Mouse (Mus musculus) liver, embryonic 16.5 days (tissue): ENCODE results near the gene Eps8l2. TPM values are rescaled to one million over a fixed set of nuclear protein-coding genes. Genes with fewer than 3 reads are reported as not detected.

Source experiments
- ATAC-seq: fragments of 200-750 bp; cut with Nextera tagmentation; 2 replicates; pipeline ENCODE4 v1.8.0; 2017; ENCODE audit warnings: low read depth, mild to moderate bottlenecking, moderate number of reproducible peaks, moderate library complexity
- H3K27ac ChIP-seq: fragments of 300-500 bp; sonication (generic); 2 replicates; pipeline ENCODE4 v1.5.1; 2014; ENCODE audit warnings: mild to moderate bottlenecking, low read length
- H3K27me3 ChIP-seq: fragments of 300-500 bp; sonication (generic); 2 replicates; pipeline ENCODE4 v1.6.1; 2014; ENCODE audit warnings: low read depth, low read length, mixed read lengths; ENCODE audit not compliant: control insufficient read depth, insufficient read depth
- H3K36me3 ChIP-seq: fragments of 300-500 bp; sonication (generic); 2 replicates; pipeline ENCODE4 v1.6.1; 2014; ENCODE audit warnings: mild to moderate bottlenecking; ENCODE audit not compliant: control insufficient read depth, insufficient read depth
- H3K4me1 ChIP-seq: fragments of 300-500 bp; sonication (generic); 2 replicates; pipeline ENCODE4 v1.6.1; 2014; ENCODE audit warnings: low read depth, low read length, mixed read lengths; ENCODE audit not compliant: control insufficient read depth
- H3K4me2 ChIP-seq: fragments of 300-500 bp; sonication (generic); 2 replicates; pipeline ENCODE4 v1.6.1; 2014; ENCODE audit warnings: low read depth, low read length, mixed read lengths
- H3K4me3 ChIP-seq: fragments of 300-500 bp; sonication (generic); 2 replicates; pipeline ENCODE4 v1.5.1; 2014; ENCODE audit warnings: low read depth, mild to moderate bottlenecking, low read length
- H3K9ac ChIP-seq: fragments of 300-500 bp; sonication (generic); 2 replicates; pipeline ENCODE4 v1.6.1; 2014; ENCODE audit warnings: low read depth, low read length
- H3K9me3 ChIP-seq: fragments of 300-500 bp; sonication (generic); replicated peaks from 2 replicates; pipeline ENCODE4 v1.6.1; 2016; ENCODE audit warnings: low read length; ENCODE audit not compliant: control insufficient read depth
- WGBS: fragments of 180-500 bp; shearing (Covaris S2); extraction: QIAGEN DNeasy Blood & Tissue Kit; methylation state at CpG from one replicate; pipeline ENCODE4 v1.1.7; 2014; ENCODE audit not compliant: insufficient replicate concordance; 5-methylcytosine and 5-hydroxymethylcytosine counted together
- polyA plus RNA-seq: library from polyadenylated mRNA; unstranded; fragments of >200 nt; fragmentation: Nextera tagmentation; extraction: Ambion mirVana; gene quantifications from 2 replicates; pipeline ENCODE4 v1.2.1, GENCODE M21; 2015

Gene Eps8l2
- polyA plus RNA-seq, 1 experiment from 2014 or later: 34.0 TPM

- WGBS: under 1% methylated on average over 105 of the region's 105 CpGs
- Histone ChIP-seq H3K4me2 (peak within 1 kb of the TSS; percentile 99), H3K36me3 (peaks cover 8% of the 10 kb centered on the region), H3K9ac (peak within 1 kb of the TSS; percentile 96), H3K27ac (peak within 1 kb of the TSS; percentile 99), H3K27me3 (no peaks in the 10 kb centered on the region), H3K4me1 (peaks cover 23% of the 10 kb centered on the region), H3K4me3 (peak within 1 kb of the TSS; percentile 81), H3K9me3 (no peaks in the 10 kb centered on the region)
- peak; percentile 90 for ATAC-seq
Measured at GRCm38 (mm10) chr7:141327469-141328372, 11.0 kb upstream of the Eps8l2 start, which contains the start of the genes Deaf1 and Tmem80. Gene Deaf1, minus strand, starts transcription at chr7:141327690. Gene Tmem80, plus strand, starts transcription at chr7:141327739.

GRCm38 (mm10) chr7:141328373-141328990 is 10.2 kb upstream of the Eps8l2 start:
- Histone ChIP-seq H3K9me3 (no peaks in the 10 kb centered on the region), H3K27me3 (no peaks in the 10 kb centered on the region), H3K4me2 (peak overlapping the region; percentile 99), H3K9ac (peak overlapping the region; percentile 96), H3K4me1 (peaks cover 23% of the 10 kb centered on the region), H3K36me3 (no peaks in the 10 kb centered on the region; the same call in 1 of the 2 replicates), H3K27ac (peak overlapping the region; percentile 99), H3K4me3 (peak overlapping the region; percentile 81)
- WGBS: 14% methylated on average over 24 of the region's 24 CpGs
- ATAC-seq: no peak; the same call in 1 of the 2 replicates

GRCm38 (mm10) chr7:141330706-141331105 is 8.0 kb upstream of the Eps8l2 start:
- H3K4me1 ChIP-seq: peaks cover 18% of the 10 kb centered on the region

GRCm38 (mm10) chr7:141331990-141332389 is 6.7 kb upstream of the Eps8l2 start:
- H3K36me3 ChIP-seq: peaks cover 3% of the 10 kb centered on the region
- 79% methylated on average over 6 of the region's 6 CpGs for WGBS
- no peak for ATAC-seq
- H3K4me2 ChIP-seq: no peak overlapping the region
- H3K9ac ChIP-seq: no peak overlapping the region
- H3K4me3 ChIP-seq: no peak overlapping the region
- H3K9me3 ChIP-seq: no peaks in the 10 kb centered on the region
- no peak overlapping the region for H3K27ac ChIP-seq
- no peaks in the 10 kb centered on the region for H3K27me3 ChIP-seq
- peaks cover 6% of the 10 kb centered on the region for H3K4me1 ChIP-seq

More at GRCm38 (mm10) chr7:141330706-141331105, 8.0 kb upstream of the Eps8l2 start:
- peaks cover 3% of the 10 kb centered on the region for H3K36me3 ChIP-seq
- H3K27me3 ChIP-seq: no peaks in the 10 kb centered on the region
- H3K9me3 ChIP-seq: no peaks in the 10 kb centered on the region
- H3K27ac ChIP-seq: no peak overlapping the region
- ATAC-seq: no peak
- no peak overlapping the region for H3K4me2 ChIP-seq
- H3K4me3 ChIP-seq: no peak overlapping the region
- no peak overlapping the region for H3K9ac ChIP-seq

GRCm38 (mm10) chr7:141335044-141335579 is 3.6 kb upstream of the Eps8l2 start:
- Histone ChIP-seq H3K36me3 (peaks cover 3% of the 10 kb centered on the region), H3K9ac (no peak overlapping the region), H3K4me1 (peaks cover 12% of the 10 kb centered on the region), H3K4me3 (no peak overlapping the region), H3K27me3 (no peaks in the 10 kb centered on the region), H3K9me3 (no peaks in the 10 kb centered on the region), H3K27ac (no peak overlapping the region), H3K4me2 (no peak overlapping the region)
- ATAC-seq: no peak
- 71% methylated on average over 2 of the region's 2 CpGs for WGBS

- Histone ChIP-seq H3K4me2 (no peak overlapping the region), H3K27me3 (no peaks in the 10 kb centered on the region), H3K4me3 (no peak overlapping the region), H3K9ac (no peak overlapping the region), H3K4me1 (peaks cover 12% of the 10 kb centered on the region), H3K9me3 (no peaks in the 10 kb centered on the region), H3K27ac (no peak overlapping the region), H3K36me3 (peaks cover 3% of the 10 kb centered on the region)
- ATAC-seq: no peak
- 76% methylated on average over 4 of the region's 4 CpGs for WGBS
Measured at GRCm38 (mm10) chr7:141335682-141336081, 3.0 kb upstream of the Eps8l2 start.

- Histone ChIP-seq H3K9ac (no peak overlapping the region), H3K27me3 (no peaks in the 10 kb centered on the region), H3K9me3 (no peaks in the 10 kb centered on the region), H3K4me2 (no peak overlapping the region), H3K27ac (no peak overlapping the region), H3K36me3 (peaks cover 3% of the 10 kb centered on the region), H3K4me1 (peaks cover 12% of the 10 kb centered on the region), H3K4me3 (no peak overlapping the region)
- no peak for ATAC-seq
- 69% methylated on average over 3 of the region's 3 CpGs for WGBS
Measured at GRCm38 (mm10) chr7:141336296-141336695, 2.4 kb upstream of the Eps8l2 start.

- WGBS: 58% methylated on average over 3 of the region's 3 CpGs
- H3K27ac ChIP-seq: no peak overlapping the region
- H3K4me2 ChIP-seq: peak overlapping the region; percentile 57
- H3K27me3 ChIP-seq: no peaks in the 10 kb centered on the region
- ATAC-seq: no peak
- no peaks in the 10 kb centered on the region for H3K9me3 ChIP-seq
- no peak overlapping the region for H3K4me3 ChIP-seq
- peaks cover 3% of the 10 kb centered on the region for H3K36me3 ChIP-seq
- H3K4me1 ChIP-seq: peaks cover 14% of the 10 kb centered on the region
- no peak overlapping the region for H3K9ac ChIP-seq
Measured at GRCm38 (mm10) chr7:141337716-141338416, 814 bp upstream of the Eps8l2 start.
